Mouse (Mus musculus) c-Kit-positive CD71-positive TER-119-negative erythroid progenitor cells, embryonic 14.5 days (primary cell): ENCODE results near the gene Smtnl1.

ENCODE experiments used
- DNase-seq: peaks from one replicate; pipeline ENCODE4 v3.0.0-alpha.2; 2013; ENCODE audit warnings: low read depth

Smtnl1 gene

DNA sequence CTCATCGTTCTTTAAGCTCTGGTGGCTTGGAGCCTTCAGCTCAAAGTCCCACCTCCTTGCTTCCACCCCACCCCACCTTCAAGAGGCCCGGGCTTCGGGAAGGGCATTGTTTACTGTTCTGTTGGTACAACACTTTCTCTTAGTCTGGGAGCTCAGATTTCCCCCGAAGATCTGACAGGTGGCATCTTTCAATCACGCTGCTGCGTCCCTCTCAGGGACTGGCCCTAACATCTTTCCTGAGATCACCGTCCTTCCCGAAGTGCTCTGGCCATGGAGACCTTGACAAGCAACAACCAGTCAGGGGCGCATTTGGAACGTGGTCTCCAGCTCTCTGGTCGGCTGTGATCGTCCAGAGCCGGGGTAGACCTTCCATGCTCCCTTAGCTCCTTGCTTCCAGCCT lies at the start of gene Smtnl1:
TSS of gene Smtnl1 (minus strand) at position 101 of the 400 bp plus-strand sequence.
- no peak for DNase-seq

DNA sequence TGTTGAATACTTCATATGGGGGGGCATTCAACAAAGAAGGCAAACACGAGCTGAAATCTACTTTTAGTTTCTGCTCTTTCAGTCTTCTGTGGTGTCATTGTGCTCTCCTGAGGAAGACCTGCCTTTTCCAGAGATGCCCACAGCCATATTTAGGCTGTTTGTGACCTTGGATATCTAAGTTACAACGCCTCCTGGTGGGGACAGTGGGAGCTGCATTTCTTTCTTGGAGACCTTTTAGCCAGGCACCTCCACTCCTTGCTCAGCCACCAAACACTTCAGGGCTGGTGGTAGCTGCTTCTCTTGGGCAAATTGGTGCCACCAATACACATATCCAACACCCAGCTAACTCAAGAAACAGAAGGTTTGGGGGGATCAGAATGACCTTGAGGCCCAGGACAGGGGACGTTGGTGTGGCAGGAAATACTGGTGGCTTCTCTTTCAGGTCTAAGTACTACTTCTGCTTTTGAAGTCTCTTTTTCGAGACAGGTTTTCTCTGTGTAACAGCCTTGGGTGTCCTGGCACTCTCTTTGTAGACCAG lies 48.2 kb upstream of the Smtnl1 start:
- peak; percentile 55 for DNase-seq

DNA sequence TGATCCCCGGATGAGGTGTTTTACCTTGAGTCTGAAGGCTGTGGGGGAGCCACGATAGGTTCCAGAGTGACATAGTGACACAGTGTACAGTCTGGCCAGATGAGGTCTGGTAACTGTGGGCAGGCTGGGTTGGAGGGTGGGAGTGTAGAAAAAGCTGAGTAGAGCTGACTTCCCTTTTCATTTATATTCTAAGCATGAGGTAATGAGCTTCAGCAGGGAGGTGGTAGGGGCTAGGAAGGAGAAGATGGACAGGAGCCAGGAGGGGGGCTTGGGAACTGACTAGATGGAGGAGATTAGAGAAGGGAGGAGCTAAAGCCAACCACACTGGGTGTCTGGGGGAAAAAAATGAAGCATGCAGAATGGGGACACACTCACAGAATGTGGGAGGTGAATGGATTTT lies 46.5 kb upstream of the Smtnl1 start:
- DNase-seq = no peak

DNA sequence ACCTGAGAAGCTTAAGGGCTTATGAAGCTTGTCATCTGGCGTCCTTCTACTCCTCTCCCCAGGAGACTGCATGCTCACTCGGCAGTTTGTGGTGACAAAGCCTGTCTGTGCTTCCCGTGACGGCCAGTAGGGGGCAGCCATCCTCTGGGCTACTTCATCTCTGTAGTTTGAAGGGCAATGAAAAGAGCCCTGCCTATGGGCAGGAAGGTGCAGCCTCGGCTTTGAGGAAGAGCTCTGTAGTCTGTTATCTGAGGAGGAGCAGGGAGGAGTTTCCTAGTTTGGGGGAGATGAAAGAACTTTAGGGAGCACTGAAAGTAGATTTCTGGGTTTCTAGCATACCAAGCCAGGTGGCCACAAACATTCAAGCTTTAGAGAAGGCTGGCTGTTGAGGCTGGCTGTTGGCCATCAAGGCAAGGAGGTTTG lies 46.1 kb upstream of the Smtnl1 start:
- peak; percentile 73 for DNase-seq

DNA sequence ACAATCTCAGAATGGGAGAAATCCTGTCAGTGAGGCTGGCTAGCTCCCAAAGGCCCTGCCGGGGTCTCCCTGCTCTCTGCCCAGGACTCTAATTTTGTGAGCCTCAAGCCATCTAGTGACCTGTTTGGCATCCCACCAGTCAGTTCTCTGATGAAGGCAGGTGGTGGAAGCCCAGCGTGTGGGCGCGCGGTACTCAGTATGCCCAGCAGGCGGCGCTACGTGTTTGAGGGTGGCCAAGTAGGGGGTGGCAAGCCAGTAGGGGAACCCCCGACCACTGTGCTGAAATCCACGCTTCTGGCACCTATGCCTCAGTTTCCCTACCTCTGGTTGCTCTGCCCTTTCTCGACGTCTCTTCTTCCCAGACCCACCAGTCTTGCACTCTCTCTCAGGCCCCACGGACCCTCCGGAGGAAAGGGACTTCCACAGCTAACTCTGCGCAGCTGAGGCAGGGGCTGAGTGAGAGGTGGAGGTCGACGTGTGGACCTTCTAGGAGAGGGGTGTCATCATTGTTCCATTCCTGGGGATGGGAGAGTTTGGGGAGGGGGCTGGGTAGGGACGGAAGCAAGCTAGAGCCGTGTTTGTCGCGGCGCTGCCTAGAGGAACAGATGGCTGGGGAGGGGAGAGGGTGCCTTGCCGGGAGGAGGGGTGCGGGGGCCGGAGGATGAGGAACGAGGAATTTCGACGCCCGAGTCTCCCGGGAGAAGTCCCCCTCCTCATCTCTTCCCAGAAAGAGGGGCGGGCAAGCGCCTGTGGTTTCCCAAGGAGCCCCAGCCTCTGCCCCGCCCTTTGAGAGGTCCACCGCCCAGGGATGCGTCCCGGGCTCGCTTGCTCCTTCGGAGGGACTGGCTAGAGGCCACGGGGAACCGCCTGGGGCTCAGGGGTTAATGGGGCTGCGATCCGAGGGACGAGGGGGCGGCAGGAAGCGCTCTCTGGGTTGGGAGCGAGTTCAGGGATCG lies 43.4 kb upstream of the Smtnl1 start:
- DNase-seq = no peak

DNA sequence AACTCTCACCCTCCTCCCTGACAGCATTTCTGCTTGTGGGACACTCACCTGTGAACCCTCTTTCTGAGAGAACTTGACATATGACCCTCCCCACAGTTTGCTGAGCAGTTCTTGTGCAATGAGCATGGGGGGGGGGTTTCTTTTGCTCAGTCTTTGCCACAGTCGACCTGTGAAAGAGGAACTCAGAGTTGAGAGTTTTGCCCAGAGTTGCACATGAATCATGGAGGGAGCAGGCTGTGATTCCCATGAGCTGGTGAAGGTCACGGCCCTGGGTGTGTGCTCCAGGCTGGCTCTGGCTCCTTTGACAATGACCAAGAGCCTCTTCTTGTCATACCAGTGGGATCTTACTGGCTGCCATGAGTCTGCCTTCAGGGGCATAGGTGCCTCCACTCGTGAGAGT lies 39.8 kb upstream of the Smtnl1 start:
- no peak for DNase-seq

DNA sequence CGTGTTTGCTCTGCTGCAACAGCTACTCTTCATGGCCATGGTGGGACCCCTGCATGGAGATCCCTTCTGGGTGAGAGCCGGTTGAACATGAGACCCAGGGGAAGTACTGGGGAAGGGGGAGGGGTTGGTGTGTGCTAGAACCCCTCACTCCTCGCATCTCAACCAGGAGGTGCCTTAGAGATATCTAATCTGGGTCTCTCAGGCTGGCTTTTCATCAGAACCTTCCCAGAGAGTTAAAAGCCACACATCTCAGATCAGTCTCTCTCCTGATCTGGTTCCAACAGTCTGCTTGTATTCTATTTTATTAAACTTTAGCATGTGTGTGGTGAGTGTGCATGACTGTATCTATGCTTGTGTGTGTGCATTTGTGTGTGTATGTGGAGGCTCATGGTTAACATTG lies 39.0 kb upstream of the Smtnl1 start:
- no peak for DNase-seq

DNA sequence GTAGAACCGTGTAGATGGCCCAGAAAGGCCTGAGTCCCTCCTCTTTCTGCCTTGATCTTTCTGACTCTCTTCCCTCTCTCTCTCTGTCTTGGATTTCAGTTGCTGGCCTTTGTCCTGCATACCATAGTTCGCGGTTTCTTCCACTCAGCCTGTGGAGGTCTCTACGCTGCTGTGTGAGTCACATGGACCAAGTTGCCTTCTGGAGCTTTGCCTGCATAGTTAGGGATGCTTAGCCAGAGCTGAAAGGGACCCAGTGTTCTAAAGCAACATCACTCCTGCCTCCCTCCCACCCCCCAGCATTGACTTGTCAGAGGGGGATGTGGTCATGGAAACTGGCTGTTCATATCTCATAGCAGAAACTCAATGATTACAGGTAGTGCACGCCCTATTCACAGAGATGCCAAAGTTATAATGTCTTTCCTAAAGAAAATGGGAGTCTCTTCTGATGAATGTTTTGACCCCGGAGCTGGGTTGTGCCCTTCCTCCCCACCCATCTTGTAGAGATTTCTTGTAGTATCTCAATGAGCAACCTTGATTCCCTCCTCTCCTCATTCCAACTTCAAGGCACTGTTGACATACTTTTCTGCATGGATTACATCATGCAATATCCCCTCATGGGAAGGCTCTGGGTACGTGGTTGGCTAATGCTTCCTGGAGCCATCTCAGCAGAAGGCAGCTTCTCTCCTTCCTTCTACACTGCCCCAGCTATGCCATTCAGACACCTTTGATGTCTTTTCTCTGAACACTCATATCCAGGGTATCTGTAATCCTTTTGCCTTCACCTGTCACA lies 37.7 kb upstream of the Smtnl1 start:
- DNase-seq = no peak

DNA sequence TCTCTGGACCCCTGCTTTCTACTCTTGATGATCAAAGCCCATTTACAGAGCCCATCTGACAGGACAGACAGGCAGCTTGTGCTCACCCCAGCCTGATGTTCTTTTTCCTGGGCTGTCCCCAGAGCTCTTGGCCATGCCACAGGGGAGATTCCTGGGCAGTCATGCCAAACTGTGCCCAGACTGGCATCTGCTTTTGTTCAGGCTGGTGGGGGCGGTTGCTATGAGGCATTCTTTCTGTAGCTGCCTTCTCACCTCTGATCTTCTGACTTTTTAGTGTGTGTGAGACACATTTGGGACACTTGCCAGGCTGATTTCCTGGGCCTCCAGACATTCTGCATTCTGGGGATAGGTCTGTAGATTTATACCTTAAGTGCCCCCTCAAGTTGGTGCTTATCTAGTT lies 36.1 kb upstream of the Smtnl1 start:
- DNase-seq = no peak

DNA sequence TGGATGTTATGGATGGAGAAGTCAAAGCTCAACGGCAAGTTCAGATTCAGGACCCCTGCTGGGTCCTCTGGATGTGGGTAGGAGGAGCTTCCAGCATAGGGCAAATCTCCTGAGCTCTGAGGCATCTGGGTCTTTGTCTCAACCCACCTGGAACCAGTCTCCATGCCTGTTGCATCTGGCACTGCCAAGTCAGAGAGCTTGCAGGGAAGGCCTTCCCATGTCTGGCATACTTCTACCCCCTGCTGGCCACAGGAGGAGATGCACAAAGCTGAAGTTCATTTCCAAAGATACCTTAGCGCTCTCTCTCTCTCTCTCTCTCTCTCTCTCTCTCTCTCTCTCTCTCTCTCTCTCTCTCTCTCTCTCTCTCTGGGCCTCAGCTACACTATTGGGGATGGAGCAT lies 33.3 kb upstream of the Smtnl1 start:
- no peak for DNase-seq

DNA sequence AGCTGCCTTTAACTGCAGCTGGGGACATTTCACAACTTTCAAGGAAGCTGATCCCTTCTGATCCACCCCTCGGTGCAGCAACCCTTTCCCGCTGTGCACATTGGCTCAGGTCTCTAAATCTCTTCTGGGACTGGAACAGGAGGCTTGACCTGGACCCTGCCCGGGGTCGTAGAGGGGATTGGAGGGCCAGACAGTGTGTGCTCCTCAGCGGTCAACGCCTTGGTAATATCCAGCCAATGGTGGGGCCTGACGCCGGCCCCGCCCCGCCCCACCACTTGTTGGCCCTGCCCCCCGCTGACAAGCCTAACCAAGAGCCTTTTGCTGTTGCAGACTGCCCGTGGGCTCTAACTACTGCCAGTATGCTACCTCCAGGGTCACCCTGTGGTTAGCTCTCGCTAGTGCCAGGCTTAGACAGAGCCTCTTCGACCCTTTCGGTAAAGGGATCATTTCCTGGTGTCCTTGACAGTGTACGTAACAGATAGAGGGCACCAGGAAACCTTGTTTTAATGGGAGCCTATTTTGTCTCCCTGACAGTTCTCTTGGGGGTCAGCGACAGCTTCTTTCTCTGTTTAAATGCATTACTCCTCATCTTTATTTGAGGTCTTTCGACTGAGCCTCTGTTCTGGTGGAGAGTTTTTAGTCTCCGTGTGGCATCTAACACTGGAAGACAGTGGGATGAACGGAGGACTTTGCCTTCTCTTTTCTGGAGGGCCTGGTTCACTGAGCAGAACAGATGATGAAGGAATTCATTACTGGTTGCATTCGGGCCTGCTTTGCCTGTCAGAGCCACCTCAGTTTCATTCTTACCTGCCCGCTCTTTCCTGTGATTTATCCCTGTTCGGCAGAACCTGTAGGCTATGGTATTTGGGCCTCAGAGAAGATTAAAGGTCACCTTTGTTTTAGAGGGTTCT lies 28.9 kb upstream of the Smtnl1 start:
- DNase-seq = no peak

DNA sequence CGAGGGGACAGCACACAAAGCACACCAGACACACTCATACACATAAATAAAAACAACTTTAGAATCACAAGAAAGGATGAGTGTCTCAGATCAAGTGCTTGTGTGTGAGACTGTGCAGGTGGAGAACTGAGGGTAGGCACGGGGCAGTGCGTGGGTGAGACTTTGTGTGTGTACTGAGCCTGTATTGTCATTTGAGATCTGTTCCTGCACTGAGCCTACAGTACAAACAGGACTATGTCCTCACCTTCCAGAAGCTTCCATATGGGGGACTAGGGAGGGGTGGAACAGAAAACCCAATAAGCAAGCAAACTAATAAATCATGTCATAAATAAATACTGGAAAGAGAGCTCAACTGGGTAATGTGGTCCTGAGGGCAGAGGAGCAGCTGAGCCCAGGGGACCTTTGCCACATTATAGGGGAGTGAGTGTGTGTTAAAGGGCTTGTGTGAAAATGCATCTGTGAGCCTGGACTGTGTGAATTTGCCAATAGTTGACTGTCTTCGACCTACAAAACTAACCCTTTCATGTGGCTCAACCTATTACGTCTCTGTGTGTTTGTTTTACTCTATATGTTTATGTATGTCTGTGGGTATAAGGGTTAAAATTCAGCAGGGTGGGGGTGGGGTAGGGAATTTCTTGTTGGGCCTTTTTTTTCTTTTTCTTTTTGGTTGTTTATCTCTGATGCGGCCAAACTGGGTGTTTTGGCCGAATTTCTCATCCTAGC lies 28.1 kb upstream of the Smtnl1 start:
- no peak for DNase-seq

DNA sequence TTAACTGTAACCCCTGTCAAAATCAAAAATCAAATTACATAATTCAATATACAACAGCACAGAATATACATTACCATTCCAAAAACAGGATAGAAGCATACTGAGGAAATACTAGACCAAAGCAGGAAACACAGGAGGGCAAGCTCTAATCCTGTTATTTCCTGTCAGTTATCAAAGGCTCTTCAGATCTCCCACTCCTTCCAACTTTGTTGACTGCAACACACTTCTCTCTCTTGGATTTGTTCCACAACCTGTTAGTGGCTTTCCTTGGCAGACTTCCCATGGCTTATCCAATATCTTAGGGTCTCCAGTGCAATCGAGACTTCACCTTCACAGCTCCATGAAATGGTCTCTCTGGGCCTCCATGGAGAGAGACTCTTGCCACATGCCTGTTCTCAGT lies 22.8 kb upstream of the Smtnl1 start:
- no peak for DNase-seq

DNA sequence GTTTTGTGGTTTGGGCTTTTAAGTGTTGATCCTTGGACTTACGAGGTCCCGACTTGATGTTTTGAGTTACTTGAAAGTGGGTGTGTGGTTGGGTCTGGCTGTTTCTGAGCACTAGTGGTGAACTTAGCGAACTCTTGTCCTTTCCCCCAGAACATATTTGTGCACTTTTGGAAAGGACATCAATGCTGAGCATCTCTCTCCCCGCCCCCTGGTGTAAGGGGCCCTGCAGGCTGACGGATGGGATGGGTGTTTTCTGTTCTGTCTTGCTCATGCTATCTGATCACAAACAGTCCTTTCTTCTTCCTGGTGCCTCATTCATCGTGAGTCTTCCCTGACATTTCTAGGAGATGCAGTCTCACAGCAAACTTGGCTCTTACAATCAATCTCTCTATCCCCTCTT lies 21.2 kb upstream of the Smtnl1 start:
- DNase-seq = no peak

DNA sequence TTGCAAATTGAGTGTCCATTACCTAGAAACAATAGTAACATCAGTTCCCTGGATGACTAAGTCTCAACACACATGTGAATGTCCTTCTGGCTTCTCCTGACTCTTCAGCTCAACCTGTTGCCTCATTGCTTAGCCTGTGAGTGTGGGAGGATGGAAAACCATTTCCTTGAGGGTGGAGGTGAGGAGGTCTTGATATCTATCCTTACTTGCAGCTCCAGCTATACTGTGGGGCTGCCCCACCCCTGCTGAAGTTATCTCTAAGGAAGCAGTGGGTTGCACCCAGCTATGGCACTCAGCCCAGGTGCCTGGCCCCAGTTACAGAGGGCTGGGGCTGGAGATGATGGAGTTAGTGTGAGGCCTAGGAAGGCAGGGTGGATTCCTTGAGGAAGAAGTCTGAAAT lies 19.5 kb upstream of the Smtnl1 start:
- no peak for DNase-seq

DNA sequence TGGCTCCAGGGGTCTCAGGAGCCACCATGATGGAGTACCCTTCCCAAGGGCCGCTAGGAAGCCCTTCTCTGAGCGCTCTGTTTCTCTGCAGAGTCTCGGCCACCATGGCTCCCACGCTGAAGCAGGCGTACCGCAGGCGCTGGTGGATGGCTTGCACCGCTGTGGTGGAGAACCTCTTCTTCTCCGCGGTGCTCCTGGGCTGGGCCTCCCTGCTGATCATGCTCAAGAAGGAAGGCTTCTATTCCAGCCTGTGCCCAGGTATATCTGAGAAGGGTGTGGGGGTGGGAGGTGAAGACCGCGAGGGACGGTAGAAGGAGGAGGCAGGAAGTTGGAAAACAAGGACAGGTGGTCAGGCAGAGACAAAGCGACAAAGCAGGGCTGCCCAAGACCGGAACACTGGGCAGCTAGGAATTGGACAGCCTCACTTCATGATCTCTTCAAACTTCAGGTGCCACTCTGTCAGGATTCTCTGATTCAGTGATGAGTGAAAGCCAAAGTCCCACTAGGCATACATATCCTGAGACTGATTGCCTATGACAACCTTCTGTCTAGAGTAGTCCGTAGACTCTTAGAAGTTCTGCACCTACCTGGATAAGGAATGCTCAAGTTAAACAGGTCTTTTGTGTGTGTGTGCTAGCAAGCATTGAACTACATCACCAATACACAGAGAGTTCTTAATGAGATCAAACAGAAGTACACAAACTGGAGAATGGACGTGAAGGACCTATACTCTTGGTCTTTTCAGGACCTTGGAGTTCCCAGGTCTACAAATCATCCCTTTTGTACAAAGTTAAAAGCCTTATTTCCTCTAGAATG lies 18.5 kb upstream of the Smtnl1 start:
- no peak for DNase-seq

DNA sequence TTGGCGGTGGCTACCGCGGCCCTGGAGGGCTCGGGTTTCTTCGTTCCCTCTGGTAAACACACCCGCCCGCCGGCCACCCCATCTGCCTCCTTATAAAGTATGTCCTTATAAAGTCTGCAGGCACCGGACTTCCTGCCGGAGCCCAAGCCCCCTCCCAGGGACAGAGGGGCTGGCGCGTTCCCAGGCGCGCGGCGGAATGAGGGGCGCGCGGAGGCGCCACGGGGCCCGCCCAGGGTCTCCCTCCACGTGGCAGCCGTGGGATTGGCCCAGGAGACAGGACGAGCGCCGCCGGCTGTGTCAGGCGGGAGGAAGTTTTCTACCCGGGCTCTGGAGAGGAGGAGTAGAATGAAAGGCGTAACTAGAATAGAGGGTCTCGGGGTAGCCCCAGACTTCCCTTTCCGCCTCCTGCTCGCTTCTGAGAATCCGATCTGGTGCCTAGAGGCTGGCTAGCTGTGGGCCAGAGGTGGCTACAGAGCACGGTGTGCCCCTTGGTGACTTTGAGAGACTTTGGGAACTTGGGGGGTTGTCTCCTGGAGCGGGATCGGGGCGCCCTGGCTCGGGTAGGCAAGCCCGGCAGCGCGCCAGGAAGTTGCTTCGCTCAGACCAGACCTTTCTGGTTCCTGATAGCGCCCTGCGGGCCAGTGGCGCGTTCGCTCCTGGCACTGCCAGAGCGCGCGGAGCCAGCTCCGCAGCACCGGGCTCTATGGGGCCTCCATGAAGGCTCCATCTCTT lies 17.7 kb upstream of the Smtnl1 start:
- DNase-seq = no peak

DNA sequence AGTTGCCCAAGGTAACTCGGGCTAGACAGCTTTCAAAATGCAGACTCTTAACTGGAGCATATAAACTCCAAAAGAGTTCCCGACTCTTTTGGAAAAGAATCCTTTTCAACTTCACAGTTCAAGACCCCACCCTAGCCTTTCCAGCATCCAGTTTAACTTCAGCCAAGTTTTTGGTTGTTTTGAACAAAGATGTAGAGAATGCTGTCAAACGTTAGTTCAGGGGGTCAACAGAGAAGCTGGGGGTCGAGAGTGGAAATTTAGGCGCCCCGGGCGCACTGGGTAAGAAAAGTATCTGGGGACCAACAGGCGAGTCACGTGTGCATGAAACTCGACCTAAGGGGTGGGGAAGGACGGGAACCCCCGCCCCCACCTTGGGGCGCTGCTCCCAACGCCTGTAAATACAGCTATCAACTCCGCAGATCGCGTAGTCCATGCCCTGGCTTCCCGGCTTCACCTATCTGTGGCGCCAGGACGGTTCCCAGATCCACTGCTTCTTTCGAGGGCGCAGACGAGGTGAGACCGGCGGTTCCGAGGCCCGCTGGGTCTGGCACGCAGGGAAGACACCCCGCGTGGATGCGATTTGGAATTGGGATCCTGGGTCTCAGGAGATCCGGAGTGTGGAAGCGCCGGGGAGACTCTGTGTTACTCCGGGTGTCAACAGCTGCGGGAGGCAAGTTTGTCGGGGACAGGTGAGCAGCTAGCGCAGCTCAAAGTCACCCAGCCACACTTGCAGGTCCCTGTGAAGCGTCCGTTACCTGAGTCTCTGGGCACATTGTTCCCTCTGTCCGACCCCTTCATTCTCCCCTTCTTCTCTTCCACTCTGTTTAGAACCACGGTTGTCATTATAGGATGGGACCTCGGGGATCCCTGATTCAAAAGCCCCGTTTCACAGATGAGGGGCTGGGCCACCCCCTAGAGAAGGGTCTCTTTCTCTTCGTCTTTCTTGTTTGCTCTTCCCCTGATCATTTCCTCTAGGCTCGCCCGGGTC lies 16.8 kb upstream of the Smtnl1 start:
- DNase-seq = no peak
